Mouse (Mus musculus) duodenum, adult 2 months (tissue): ENCODE results near the gene 1810010D01Rik. TPM values are rescaled to one million over a fixed set of nuclear protein-coding genes. Genes with fewer than 3 reads are reported as not detected.

Experiments
- polyA plus RNA-seq: library from polyadenylated mRNA; depleted of rRNA; stranded (reverse); fragments of >200 nt; gene quantifications from 2 replicates; pipeline ENCODE4 v1.2.3, GENCODE M21; 2012; ENCODE audit warnings: low replicate concordance; rRNA removed

The 1810010D01Rik gene
- polyA plus RNA-seq = 7.5 and 17.9 TPM in 2 replicates

GRCm38 (mm10) chr7:145208006-145208405 lies at the start of gene 1810010D01Rik:
TSS of gene 1810010D01Rik (minus strand) at chr7:145208119.

Other genes with a start within 250 kb of the 1810010D01Rik start
- 10.1 and 10.6 TPM in 2 replicates for gene Tpcn2, start 75.9 kb upstream of the 1810010D01Rik start, polyA plus RNA-seq
- 7.5 and 13.6 TPM in 2 replicates for gene Mrgprf, start 92.7 kb upstream of the 1810010D01Rik start, polyA plus RNA-seq
- gene Mrgprd, start 106.7 kb upstream of the 1810010D01Rik start, polyA plus RNA-seq = not detected in 2 replicates